Mouse (Mus musculus): Measurements from ENCODE around the gene Mapt. TPM values are rescaled to one million over a fixed set of nuclear protein-coding genes. Genes with fewer than 3 reads are reported as not detected.

The Mapt gene
- polyA plus RNA-seq, 1 experiment = 5.5 TPM

DNA sequence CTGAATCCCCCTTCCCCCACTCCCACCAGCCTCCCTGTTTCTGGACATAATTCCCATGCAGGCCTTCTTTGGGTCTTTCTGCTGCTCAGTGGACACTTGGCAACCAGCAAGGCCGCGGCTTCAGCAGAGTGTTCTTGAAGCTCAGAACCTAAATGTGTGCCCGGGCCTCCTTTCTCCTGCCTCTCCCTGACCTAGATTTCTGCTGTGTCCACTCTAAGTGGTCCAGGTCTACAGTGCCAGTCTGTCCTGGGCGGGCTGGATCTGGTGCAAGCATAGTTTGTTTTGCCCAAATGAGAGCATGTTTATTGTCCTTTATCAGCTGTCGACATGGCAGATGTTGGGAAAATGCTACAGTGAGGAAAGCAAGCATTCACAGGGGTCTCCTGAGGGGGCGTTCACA, 40.7 kb downstream of the Mapt start:
- TF ChIP-seq CTCF (IDR thresholded peaks at IDR 0.05; ENCODE audit: control insufficient read depth, insufficient read depth, low read length) (no peak), POLR2A (IDR thresholded peaks at IDR 0.05; ENCODE audit: borderline replicate concordance, control insufficient read depth, low read depth, low read length) (no peak)
- no peak overlapping the region for H3K27ac ChIP-seq (ENCODE audit: control insufficient read depth, insufficient read depth, low read depth, low read length, poor library complexity)
- no peaks in the 10 kb centered on the region for H3K4me1 ChIP-seq (ENCODE audit: control insufficient read depth, insufficient read depth, low read length)
- WGBS = 85% methylated on average over 6 of the region's 6 CpGs
- H3K4me3 ChIP-seq (replicated peaks; ENCODE audit: control insufficient read depth, low read depth, low read length) = no peak overlapping the region

DNA sequence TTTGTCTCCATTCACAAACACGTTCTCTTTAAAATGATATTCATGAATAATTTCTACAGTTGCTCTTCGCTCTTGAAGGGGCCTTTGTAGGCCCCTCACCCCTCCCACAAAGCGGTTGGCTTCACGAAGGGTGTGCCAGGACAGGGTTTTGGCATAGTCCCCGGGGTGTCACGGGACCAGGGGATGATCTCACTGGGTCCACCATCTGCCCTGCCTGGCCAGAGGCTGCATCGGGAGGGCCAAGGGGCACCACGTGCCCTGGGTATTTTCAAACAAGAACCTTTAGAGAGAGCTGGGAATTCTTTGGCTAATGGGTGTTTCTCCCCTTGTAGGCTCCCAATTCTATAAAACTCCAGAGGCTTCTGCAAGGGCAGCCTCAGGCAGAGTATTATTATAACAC, 41.2 kb downstream of the Mapt start:
- H3K4me1 ChIP-seq (ENCODE audit: control insufficient read depth, insufficient read depth, low read length) = no peaks in the 10 kb centered on the region
- no peak overlapping the region for H3K4me3 ChIP-seq (replicated peaks; ENCODE audit: control insufficient read depth, low read depth, low read length)
- no peak overlapping the region for H3K27ac ChIP-seq (ENCODE audit: control insufficient read depth, insufficient read depth, low read depth, low read length, poor library complexity)
- 81% methylated on average over 8 of the region's 8 CpGs for WGBS
- TF ChIP-seq CTCF (IDR thresholded peaks at IDR 0.05; ENCODE audit: control insufficient read depth, insufficient read depth, low read length) (no peak), POLR2A (IDR thresholded peaks at IDR 0.05; ENCODE audit: borderline replicate concordance, control insufficient read depth, low read depth, low read length) (no peak)

DNA sequence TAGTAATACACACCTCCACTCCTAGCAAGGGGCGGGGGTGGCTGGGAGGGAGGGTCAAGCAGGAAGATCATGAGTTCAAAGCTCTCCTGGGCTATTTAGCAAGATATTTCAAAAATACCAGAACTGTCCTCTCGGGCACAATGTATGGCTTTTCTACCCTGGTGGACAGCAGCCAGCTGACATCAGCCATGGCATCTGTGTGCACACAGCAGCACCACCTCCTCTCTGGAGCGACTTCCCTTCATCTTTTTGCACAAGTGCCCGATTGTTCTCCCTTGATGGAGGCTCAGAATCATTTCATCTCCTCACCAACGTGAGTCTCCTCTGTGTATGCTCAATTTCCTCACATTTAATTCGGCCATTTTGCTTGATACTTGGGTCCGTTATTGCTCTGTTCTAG, 44.6 kb downstream of the Mapt start:
- 76% methylated on average over 7 of the region's 7 CpGs for WGBS
- Histone ChIP-seq H3K27ac (ENCODE audit: control insufficient read depth, insufficient read depth, low read depth, low read length, poor library complexity) (no peak overlapping the region), H3K4me3 (replicated peaks; ENCODE audit: control insufficient read depth, low read depth, low read length) (no peak overlapping the region), H3K4me1 (ENCODE audit: control insufficient read depth, insufficient read depth, low read length) (no peaks in the 10 kb centered on the region)
- TF ChIP-seq POLR2A (IDR thresholded peaks at IDR 0.05; ENCODE audit: borderline replicate concordance, control insufficient read depth, low read depth, low read length) (no peak), CTCF (IDR thresholded peaks at IDR 0.05; ENCODE audit: control insufficient read depth, insufficient read depth, low read length) (no peak)

DNA sequence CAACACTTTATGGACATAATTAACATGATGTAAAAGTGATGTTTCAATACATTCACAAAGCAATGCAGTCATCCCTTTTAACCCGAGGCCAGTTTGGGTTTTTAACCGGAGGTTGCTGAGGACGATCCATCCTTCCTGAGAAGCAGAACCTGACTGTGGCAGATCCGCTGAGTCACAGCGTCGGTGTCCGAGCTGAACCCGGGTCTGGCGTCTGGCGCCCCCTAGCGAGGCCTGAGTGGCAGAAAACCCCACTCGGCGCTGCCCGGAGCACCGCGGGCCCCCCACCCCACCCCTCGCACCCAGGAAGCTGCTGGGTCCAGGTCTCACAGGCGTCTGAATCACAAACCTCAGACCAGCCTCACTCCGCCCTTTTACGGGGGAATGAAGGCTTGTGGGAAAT, 47.0 kb downstream of the Mapt start:
- 4% methylated on average over 20 of the region's 20 CpGs for WGBS
- H3K4me3 ChIP-seq (replicated peaks; ENCODE audit: control insufficient read depth, low read depth, low read length) = no peak overlapping the region
- TF ChIP-seq CTCF (IDR thresholded peaks at IDR 0.05; ENCODE audit: control insufficient read depth, insufficient read depth, low read length) (peak; percentile 64), POLR2A (IDR thresholded peaks at IDR 0.05; ENCODE audit: borderline replicate concordance, control insufficient read depth, low read depth, low read length) (no peak)
- no peak overlapping the region for H3K27ac ChIP-seq (ENCODE audit: control insufficient read depth, insufficient read depth, low read depth, low read length, poor library complexity)
- no peaks in the 10 kb centered on the region for H3K4me1 ChIP-seq (ENCODE audit: control insufficient read depth, insufficient read depth, low read length)

DNA sequence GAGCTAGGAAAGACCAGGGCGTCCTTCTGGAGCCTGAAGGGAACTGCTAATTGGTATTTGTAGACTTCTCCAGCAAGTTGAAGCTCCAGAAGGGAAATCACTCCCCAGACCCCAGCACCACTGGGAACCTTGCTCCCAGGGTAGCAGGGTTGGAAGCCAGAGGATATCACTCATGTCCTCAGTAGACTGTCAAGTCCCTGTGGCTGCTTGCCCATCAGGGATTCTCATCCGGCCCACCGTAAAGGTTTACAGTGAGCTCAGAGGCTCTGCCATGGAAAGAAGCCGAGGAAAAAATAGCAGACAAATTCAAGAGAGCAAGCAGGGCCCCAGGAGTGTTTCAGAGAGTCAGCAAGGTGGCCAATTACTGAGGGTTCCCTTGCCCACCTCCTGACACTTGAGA, 47.9 kb downstream of the Mapt start:
- no peak for TF ChIP-seq CTCF (IDR thresholded peaks at IDR 0.05; ENCODE audit: control insufficient read depth, insufficient read depth, low read length)
- no peak for TF ChIP-seq POLR2A (IDR thresholded peaks at IDR 0.05; ENCODE audit: borderline replicate concordance, control insufficient read depth, low read depth, low read length)
- Histone ChIP-seq H3K4me1 (ENCODE audit: control insufficient read depth, insufficient read depth, low read length) (no peaks in the 10 kb centered on the region), H3K27ac (ENCODE audit: control insufficient read depth, insufficient read depth, low read depth, low read length, poor library complexity) (no peak overlapping the region; the same call in 1 of the 2 replicates), H3K4me3 (replicated peaks; ENCODE audit: control insufficient read depth, low read depth, low read length) (no peak overlapping the region)
- WGBS = 83% methylated on average over 4 of the region's 4 CpGs

DNA sequence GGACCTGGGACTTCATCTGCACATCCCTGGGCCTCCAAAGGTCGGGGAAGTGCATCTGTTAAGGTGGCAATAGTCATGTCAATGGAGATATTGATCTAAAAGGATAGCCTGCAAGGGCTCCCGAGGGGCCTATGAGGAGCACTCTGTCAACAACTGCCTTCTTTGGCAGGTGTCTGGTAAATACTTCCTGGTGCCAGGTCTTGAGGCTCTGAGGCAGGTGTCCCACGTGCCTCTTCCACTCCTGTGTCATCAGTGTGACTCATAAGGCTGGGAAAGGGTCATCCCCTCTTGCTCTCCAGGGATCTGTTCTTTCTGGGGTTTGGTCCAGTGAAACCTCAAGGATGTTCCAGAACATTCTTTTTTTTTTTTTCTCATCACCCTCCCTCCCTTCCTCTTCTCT, 48.3 kb downstream of the Mapt start:
- TF ChIP-seq CTCF (IDR thresholded peaks at IDR 0.05; ENCODE audit: control insufficient read depth, insufficient read depth, low read length) = no peak
- no peak for TF ChIP-seq POLR2A (IDR thresholded peaks at IDR 0.05; ENCODE audit: borderline replicate concordance, control insufficient read depth, low read depth, low read length)
- whole genome bisulfite sequencing = 40% methylated on average over 3 of the region's 3 CpGs
- no peak overlapping the region for H3K27ac ChIP-seq (ENCODE audit: control insufficient read depth, insufficient read depth, low read depth, low read length, poor library complexity)
- H3K4me3 ChIP-seq (replicated peaks; ENCODE audit: control insufficient read depth, low read depth, low read length) = no peak overlapping the region
- H3K4me1 ChIP-seq (ENCODE audit: control insufficient read depth, insufficient read depth, low read length) = no peaks in the 10 kb centered on the region

DNA sequence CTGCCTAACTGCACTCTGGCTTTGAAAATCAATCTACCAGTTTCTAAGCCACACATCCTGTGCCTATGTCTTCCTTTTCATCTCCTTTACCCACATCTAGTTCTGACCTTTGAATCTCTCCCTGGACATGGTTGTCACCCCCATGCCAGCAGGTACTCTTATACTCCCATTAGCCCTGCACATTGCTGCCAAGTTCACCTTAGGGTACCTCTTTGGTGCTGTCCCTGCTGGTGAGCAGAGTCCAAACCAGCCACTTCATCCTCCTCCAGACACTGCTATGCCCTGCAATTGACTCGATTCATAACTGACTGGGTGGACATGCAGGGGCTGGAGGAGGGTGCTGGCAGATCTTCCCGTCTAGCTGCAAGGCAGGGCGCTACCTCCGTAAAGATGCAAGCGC, 50.3 kb downstream of the Mapt start:
- 76% methylated on average over 5 of the region's 5 CpGs for WGBS
- TF ChIP-seq CTCF (IDR thresholded peaks at IDR 0.05; ENCODE audit: control insufficient read depth, insufficient read depth, low read length) = no peak
- H3K4me3 ChIP-seq (replicated peaks; ENCODE audit: control insufficient read depth, low read depth, low read length) = no peak overlapping the region
- H3K4me1 ChIP-seq (ENCODE audit: control insufficient read depth, insufficient read depth, low read length) = no peaks in the 10 kb centered on the region
- H3K27ac ChIP-seq (ENCODE audit: control insufficient read depth, insufficient read depth, low read depth, low read length, poor library complexity) = no peak overlapping the region

DNA sequence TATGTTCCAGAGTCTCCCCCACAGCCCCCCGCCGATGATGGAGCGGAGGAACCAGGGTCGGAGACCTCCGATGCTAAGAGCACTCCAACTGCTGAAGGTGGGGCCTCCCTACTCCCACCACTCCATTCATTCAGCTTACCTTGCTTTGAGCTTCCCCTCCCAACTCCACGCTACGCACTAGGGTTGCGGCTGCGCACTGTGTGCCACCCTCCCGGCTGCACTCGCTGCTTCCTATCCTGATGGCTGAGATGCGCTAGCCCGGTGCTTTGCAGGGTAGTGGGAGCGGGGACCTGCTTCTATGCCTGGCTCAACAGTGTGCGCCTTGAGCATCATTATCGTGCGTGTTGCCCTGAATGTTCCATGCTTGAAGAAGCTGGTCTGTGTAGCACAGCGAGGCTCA, 55.9 kb downstream of the Mapt start:
- TF ChIP-seq POLR2A (IDR thresholded peaks at IDR 0.05; ENCODE audit: borderline replicate concordance, control insufficient read depth, low read depth, low read length) (no peak), CTCF (IDR thresholded peaks at IDR 0.05; ENCODE audit: control insufficient read depth, insufficient read depth, low read length) (no peak)
- WGBS = 94% methylated on average over 18 of the region's 18 CpGs
- no peaks in the 10 kb centered on the region for H3K4me1 ChIP-seq (ENCODE audit: control insufficient read depth, insufficient read depth, low read length)
- no peak overlapping the region for H3K27ac ChIP-seq (ENCODE audit: control insufficient read depth, insufficient read depth, low read depth, low read length, poor library complexity)
- no peak overlapping the region for H3K4me3 ChIP-seq (replicated peaks; ENCODE audit: control insufficient read depth, low read depth, low read length)

DNA sequence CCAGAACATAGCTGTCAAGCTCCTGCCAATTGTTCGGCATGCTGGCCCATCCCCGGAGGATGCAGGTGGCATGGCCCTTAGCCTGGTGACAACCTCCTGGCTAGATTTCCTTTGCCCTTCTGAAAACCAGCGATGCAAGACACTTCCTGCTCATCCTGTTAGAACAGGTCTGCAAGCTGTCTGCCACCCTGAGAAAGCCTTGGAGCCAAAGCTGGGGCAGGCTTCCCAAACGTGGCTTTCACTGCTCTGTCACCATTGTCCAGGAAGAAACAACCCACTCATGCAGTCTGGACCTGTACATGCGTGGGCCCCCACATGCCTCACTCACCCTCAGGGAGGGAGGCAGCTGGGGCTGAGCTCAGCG, 57.6 kb downstream of the Mapt start:
- Histone ChIP-seq H3K4me1 (ENCODE audit: control insufficient read depth, insufficient read depth, low read length) (peaks cover 1% of the 10 kb centered on the region; the same call in 1 of the 2 replicates), H3K4me3 (replicated peaks; ENCODE audit: control insufficient read depth, low read depth, low read length) (no peak overlapping the region), H3K27ac (ENCODE audit: control insufficient read depth, insufficient read depth, low read depth, low read length, poor library complexity) (no peak overlapping the region)
- TF ChIP-seq POLR2A (IDR thresholded peaks at IDR 0.05; ENCODE audit: borderline replicate concordance, control insufficient read depth, low read depth, low read length) (no peak), CTCF (IDR thresholded peaks at IDR 0.05; ENCODE audit: control insufficient read depth, insufficient read depth, low read length) (no peak)
- 58% methylated on average over 6 of the region's 6 CpGs for WGBS
